Mouse (Mus musculus): Measurements from ENCODE around the gene Kpna7.

DNA sequence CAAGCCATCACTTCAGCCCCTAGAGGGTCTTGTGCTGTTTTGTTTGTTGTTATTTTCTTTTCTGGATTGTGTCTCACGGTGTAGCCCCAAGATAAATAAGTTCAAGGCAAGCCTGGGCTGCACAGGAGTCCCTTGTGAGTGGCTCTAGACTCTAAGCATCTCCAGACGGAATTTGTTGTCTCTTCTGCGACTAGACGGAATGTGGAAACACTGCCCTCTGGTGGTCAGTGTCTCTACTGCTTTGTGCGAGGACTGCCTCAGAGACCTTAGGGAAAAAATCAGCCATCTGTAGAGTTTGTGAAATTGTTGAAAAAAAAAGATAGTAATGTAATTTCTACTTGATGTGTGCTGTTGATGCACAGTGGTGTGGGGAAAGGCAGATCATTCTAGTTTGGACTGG, 14.1 kb downstream of the Kpna7 start:
- TF ChIP-seq CTCF (IDR thresholded peaks at IDR 0.05; ENCODE audit: low read depth): peak; percentile 88
- TF ChIP-seq EP300 (IDR thresholded peaks at IDR 0.05; ENCODE audit: low read depth): no peak

Data from liver, postnatal 0 days (tissue).